Comparison of ENCODE assay signal across 20 mouse cellular contexts in the genomic region with DNA sequence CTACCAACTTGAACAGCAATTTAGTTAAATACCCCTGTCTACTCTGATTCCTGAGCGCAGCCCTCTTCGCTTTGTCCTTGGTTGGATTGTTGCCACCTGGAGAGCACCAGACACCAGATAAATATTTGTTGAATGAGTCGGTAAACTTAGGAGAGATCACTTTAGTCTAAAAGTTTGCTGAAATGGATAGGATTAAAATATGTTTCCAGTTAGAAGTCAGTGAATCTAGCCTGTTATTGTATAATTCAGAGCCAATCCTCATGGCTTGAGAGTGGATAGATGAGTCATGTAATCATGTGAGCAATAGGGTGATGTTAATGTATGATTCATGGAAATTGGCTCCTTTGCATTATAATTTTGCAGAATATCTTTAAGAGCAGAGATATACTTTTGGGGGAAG. TPM values are rescaled to one million over a fixed set of nuclear protein-coding genes. Genes with fewer than 3 reads are reported as not detected.
DNase-seq lines count a peak whose midpoint lies in the region; ATAC-seq and TF ChIP-seq lines count a peak whose summit lies in the region.
"Had no signal": no experiment of that assay in that cellular context is flagged by ENCODE, and none has a peak within 500 bp of the region (broad histone marks: within the 10 kb centered on the region; RNA-seq: fewer than 3 reads in every experiment).

No protein-coding gene starts in this region.

- no peak overlapping the region for H3K4me3 ChIP-seq in midbrain, embryonic 10.5 days
- H3K4me3 ChIP-seq in midbrain, embryonic 13.5 days (replicated peaks) = no peak overlapping the region
- H3K4me3 ChIP-seq in embryonic fibroblast, embryonic 13.5 days (ENCODE audit: insufficient read depth, low read length) = no peak overlapping the region
- H3K4me3 ChIP-seq in hindbrain, embryonic 14.5 days (replicated peaks; ENCODE audit: low read length) = no peak overlapping the region
- H3K4me3 ChIP-seq: forebrain, embryonic 12.5 days; heart, embryonic 10.5 days; hindbrain, embryonic 15.5 days; limb, embryonic 13.5 days; stomach, embryonic 15.5 days had no signal

- H3K9me3 ChIP-seq in midbrain, embryonic 10.5 days (replicated peaks) = no peaks in the 10 kb centered on the region
- H3K9me3 ChIP-seq in midbrain, embryonic 13.5 days = no peaks in the 10 kb centered on the region
- no peaks in the 10 kb centered on the region for H3K9me3 ChIP-seq in hindbrain, embryonic 14.5 days (ENCODE audit: control insufficient read depth, low read length)
- H3K9me3 ChIP-seq: forebrain, embryonic 12.5 days; heart, embryonic 10.5 days; hindbrain, embryonic 15.5 days; limb, embryonic 13.5 days; stomach, embryonic 15.5 days had no signal

- ATAC-seq in midbrain, embryonic 13.5 days = no peak
- ATAC-seq in hindbrain, embryonic 14.5 days (ENCODE audit: low FRiP score) = no peak

- H3K36me3 ChIP-seq in midbrain, embryonic 10.5 days = peaks cover 55% of the 10 kb centered on the region
- H3K36me3 ChIP-seq in midbrain, embryonic 13.5 days = no peaks in the 10 kb centered on the region
- H3K36me3 ChIP-seq in hindbrain, embryonic 14.5 days (replicated peaks; ENCODE audit: control insufficient read depth, insufficient read depth) = no peaks in the 10 kb centered on the region
- H3K36me3 ChIP-seq: hindbrain, embryonic 15.5 days; limb, embryonic 13.5 days; stomach, embryonic 15.5 days had no signal

- 86% methylated on average over 3 of the region's 3 CpGs for WGBS in midbrain, embryonic 10.5 days
- WGBS in midbrain, embryonic 13.5 days = 87% methylated on average over 3 of the region's 3 CpGs
- WGBS in hindbrain, embryonic 14.5 days = 92% methylated on average over 3 of the region's 3 CpGs

- peaks cover 51% of the 10 kb centered on the region for H3K4me1 ChIP-seq in midbrain, embryonic 10.5 days
- peaks cover 23% of the 10 kb centered on the region for H3K4me1 ChIP-seq in midbrain, embryonic 13.5 days (replicated peaks)
- peaks cover 28% of the 10 kb centered on the region for H3K4me1 ChIP-seq in embryonic fibroblast, embryonic 13.5 days (ENCODE audit: control insufficient read depth, insufficient read depth, low read length)
- H3K4me1 ChIP-seq in hindbrain, embryonic 14.5 days (replicated peaks; ENCODE audit: control insufficient read depth, insufficient read depth, low read length) = 0 out of 2 replicates have a peak, but pooled peaks cover 12% of the 10 kb centered on the region

- TF ChIP-seq POLR2A in embryonic fibroblast, embryonic 13.5 days (IDR thresholded peaks at IDR 0.05; ENCODE audit: low read depth, low read length) = no peak

- no peak overlapping the region for H3K9ac ChIP-seq in midbrain, embryonic 13.5 days (replicated peaks)
- H3K9ac ChIP-seq in hindbrain, embryonic 14.5 days = no peak overlapping the region
- H3K9ac ChIP-seq: forebrain, embryonic 12.5 days; hindbrain, embryonic 15.5 days; limb, embryonic 13.5 days; lung, embryonic 14.5 days; stomach, embryonic 15.5 days had no signal

- no peak for DNase-seq in midbrain, embryonic 10.5 days (ENCODE audit: low spot score)
- DNase-seq in NIH3T3 (ENCODE audit: low read depth) = peak; percentile 85
- DNase-seq in left cerebral cortex, postnatal 36 days (ENCODE audit: low spot score in 2 of 2) = no peak
- no peak for DNase-seq in adrenal gland, postnatal 10 days
- no peak for DNase-seq in hindbrain, embryonic 14.5 days (ENCODE audit: low spot score)
- DNase-seq: cerebellum, adult 18-20 months; gastrocnemius, postnatal 36 days; heart, postnatal 10 days; kidney, adult 18-20 months; kidney, postnatal 14 days; layer of hippocampus, adult 9-11 months; lung, embryonic 14.5 days; midbrain, embryonic 14.5 days had no signal

- intact Hi-C loops in left cerebral cortex, postnatal 36 days (cut with DNase I) = no loop called here

- no peak for TF ChIP-seq CTCF in embryonic fibroblast, embryonic 13.5 days (IDR thresholded peaks at IDR 0.05; ENCODE audit: borderline replicate concordance, insufficient read depth, low read length)

- no peaks in the 10 kb centered on the region for H3K27me3 ChIP-seq in midbrain, embryonic 10.5 days (ENCODE audit: low read depth, poor library complexity, severe bottlenecking)
- no peaks in the 10 kb centered on the region for H3K27me3 ChIP-seq in midbrain, embryonic 13.5 days
- no peaks in the 10 kb centered on the region for H3K27me3 ChIP-seq in hindbrain, embryonic 14.5 days (ENCODE audit: control insufficient read depth, insufficient read depth, low read length)
- H3K27me3 ChIP-seq: hindbrain, embryonic 15.5 days; stomach, embryonic 15.5 days had no signal

- 0 out of 2 replicates have a peak overlapping the region, but pooled peaks have one; percentile 9 for H3K27ac ChIP-seq in midbrain, embryonic 10.5 days (replicated peaks)
- H3K27ac ChIP-seq in midbrain, embryonic 13.5 days = no peak overlapping the region
- H3K27ac ChIP-seq in embryonic fibroblast, embryonic 13.5 days (ENCODE audit: insufficient read depth, low read length) = peak overlapping the region; percentile 86
- H3K27ac ChIP-seq in hindbrain, embryonic 14.5 days = no peak overlapping the region
- H3K27ac ChIP-seq: forebrain, embryonic 12.5 days; heart, embryonic 10.5 days; hindbrain, embryonic 15.5 days; limb, embryonic 13.5 days; stomach, embryonic 15.5 days had no signal

- no peak overlapping the region for H3K4me2 ChIP-seq in midbrain, embryonic 13.5 days (replicated peaks)
- no peak overlapping the region for H3K4me2 ChIP-seq in hindbrain, embryonic 14.5 days (replicated peaks)
- H3K4me2 ChIP-seq: forebrain, embryonic 12.5 days; hindbrain, embryonic 15.5 days; limb, embryonic 13.5 days; lung, embryonic 14.5 days; stomach, embryonic 15.5 days had no signal

RNA-seq across cellular contexts. Expression of a gene that starts 31.6 kb away (rescaled TPM):
- 9.9 and 19.9 TPM in 2 replicates for polyA plus RNA-seq in midbrain, embryonic 10.5 days (2016; fragmentation: Nextera tagmentation; extraction: Ambion mirVana)
- polyA plus RNA-seq in midbrain, embryonic 13.5 days (2015; fragmentation: Nextera tagmentation; extraction: Ambion mirVana) = 0.63 and 0.77 TPM in 2 replicates
- polyA plus RNA-seq in embryonic fibroblast, embryonic 13.5 days (2011; ENCODE audit: insufficient read length, low read depth, missing spikeins) = 0.32 and 0.37 TPM in 2 replicates
- total RNA-seq in left cerebral cortex, postnatal 36 days (2021) = 1 to 10 TPM in 1 of 2 experiments, under 1 TPM in 1; 0.96 to 1.4 TPM
- under 1 TPM; 0.45 to 0.61 TPM for total RNA-seq in adrenal gland, postnatal 10 days (2021)
- polyA plus RNA-seq in hindbrain, embryonic 14.5 days (2014; fragmentation: Nextera tagmentation; extraction: Ambion mirVana) = 0.82 and 0.98 TPM in 2 replicates

Comparison
In these comparisons a context has a peak if more than half of its experiments do, and no peak if none do; other contexts are left out.
1. H3K27ac ChIP-seq: peak in midbrain, embryonic 10.5 days (single experiment) and embryonic fibroblast, embryonic 13.5 days (single experiment); none in midbrain, embryonic 13.5 days (single experiment) and hindbrain, embryonic 14.5 days (single experiment).